Mouse (Mus musculus) limb, embryonic 10.5 days (tissue): ENCODE measurements at regions not wholly inside any gene's neighbourhood (a gene's known extent, or its start where the extent isn't known, plus 50 kb on each side); places are given as distances from the start of the nearest gene placed in this dataset.

ENCODE experiments used
- DNase-seq: peaks from one replicate; pipeline ENCODE4 v3.0.0-alpha.2; 2017; ENCODE audit warnings: low spot score
- H3K27ac ChIP-seq: fragments of 300-500 bp; sonication (generic); 2 replicates; pipeline ENCODE4 v1.5.1; 2016; ENCODE audit warnings: mild to moderate bottlenecking
- H3K27me3 ChIP-seq: fragments of 300-500 bp; sonication (generic); 2 replicates; pipeline ENCODE4 v1.6.1; 2016; ENCODE audit warnings: low read depth, mild to moderate bottlenecking; ENCODE audit not compliant: poor library complexity, severe bottlenecking
- H3K36me3 ChIP-seq: fragments of 300-500 bp; sonication (generic); 2 replicates; pipeline ENCODE4 v1.6.1; 2016; ENCODE audit warnings: mild to moderate bottlenecking, moderate library complexity
- H3K4me1 ChIP-seq: fragments of 300-500 bp; sonication (generic); 2 replicates; pipeline ENCODE4 v1.6.1; 2016
- H3K4me3 ChIP-seq: fragments of 300-500 bp; sonication (generic); 2 replicates; pipeline ENCODE4 v1.5.1; 2016; ENCODE audit warnings: mild to moderate bottlenecking, moderate library complexity
- H3K9me3 ChIP-seq: fragments of 300-500 bp; sonication (generic); replicated peaks from 2 replicates; pipeline ENCODE4 v1.6.1; 2016; ENCODE audit warnings: mild to moderate bottlenecking
- WGBS: fragments of 180-500 bp; shearing (Covaris S2); methylation state at CpG from one replicate; pipeline ENCODE4 v1.1.7; 2016; 5-methylcytosine and 5-hydroxymethylcytosine counted together

DNA sequence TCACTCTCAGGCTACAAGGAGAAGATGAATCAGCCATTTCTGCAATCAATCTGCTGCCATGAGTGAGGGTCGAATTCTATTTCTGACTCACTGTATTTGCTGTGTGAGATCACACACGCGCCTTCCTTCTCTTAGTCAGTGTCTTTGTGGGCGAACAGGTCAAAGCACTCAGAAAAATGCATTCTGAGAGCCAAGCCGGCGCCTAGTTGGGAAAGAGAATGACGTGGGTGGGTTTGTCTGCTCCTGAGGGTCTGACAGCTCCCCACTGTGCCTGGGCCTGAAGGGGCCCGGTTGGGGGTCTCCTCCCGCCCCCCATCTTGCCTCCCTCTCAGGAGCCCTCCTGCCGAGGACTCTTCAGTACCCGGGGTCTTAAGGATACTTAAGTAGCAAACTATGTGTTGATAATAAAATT lies 143.3 kb upstream of the Mvb12b start:
- no peak for DNase-seq
- WGBS: 26% methylated on average over 11 of the region's 11 CpGs
- 0 out of 2 replicates have a peak overlapping the region, but pooled peaks have one; percentile 1 for H3K4me3 ChIP-seq

DNA sequence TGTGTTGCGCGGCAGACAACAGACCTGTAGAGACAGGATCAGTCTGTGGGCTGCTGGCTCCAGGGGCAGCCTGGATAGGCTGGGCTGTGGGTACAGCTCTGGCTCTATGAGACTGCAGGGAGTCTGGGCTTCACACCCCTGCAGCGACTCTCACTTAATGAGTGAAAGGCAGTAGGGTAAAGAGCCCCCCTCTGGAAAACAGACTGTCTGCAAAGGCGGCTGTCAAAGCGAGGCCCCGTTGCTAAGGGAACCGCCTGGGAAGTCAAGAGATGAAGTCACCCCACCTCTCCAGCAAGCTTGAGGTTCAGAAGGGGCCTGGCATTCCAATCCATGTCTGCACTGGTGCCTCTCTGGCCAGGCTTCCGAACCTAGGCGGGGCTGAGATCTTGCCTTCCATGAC lies 139.7 kb upstream of the Mvb12b start:
- 29% methylated on average over 9 of the region's 9 CpGs for WGBS
- Histone ChIP-seq H3K4me3 (no peak overlapping the region), H3K36me3 (no peaks in the 10 kb centered on the region), H3K9me3 (no peaks in the 10 kb centered on the region), H3K27ac (peak overlapping the region; percentile 21; the same call in 1 of the 2 replicates), H3K27me3 (0 out of 2 replicates have a peak, but pooled peaks cover 6% of the 10 kb centered on the region), H3K4me1 (peaks cover 47% of the 10 kb centered on the region)
- no peak for DNase-seq

More for the DNA sequence above, 143.3 kb upstream of the Mvb12b start:
- Histone ChIP-seq H3K9me3 (no peaks in the 10 kb centered on the region), H3K36me3 (no peaks in the 10 kb centered on the region), H3K27me3 (peaks cover 6% of the 10 kb centered on the region; the same call in 1 of the 2 replicates), H3K27ac (peak overlapping the region; percentile 66), H3K4me1 (peaks cover 67% of the 10 kb centered on the region)

DNA sequence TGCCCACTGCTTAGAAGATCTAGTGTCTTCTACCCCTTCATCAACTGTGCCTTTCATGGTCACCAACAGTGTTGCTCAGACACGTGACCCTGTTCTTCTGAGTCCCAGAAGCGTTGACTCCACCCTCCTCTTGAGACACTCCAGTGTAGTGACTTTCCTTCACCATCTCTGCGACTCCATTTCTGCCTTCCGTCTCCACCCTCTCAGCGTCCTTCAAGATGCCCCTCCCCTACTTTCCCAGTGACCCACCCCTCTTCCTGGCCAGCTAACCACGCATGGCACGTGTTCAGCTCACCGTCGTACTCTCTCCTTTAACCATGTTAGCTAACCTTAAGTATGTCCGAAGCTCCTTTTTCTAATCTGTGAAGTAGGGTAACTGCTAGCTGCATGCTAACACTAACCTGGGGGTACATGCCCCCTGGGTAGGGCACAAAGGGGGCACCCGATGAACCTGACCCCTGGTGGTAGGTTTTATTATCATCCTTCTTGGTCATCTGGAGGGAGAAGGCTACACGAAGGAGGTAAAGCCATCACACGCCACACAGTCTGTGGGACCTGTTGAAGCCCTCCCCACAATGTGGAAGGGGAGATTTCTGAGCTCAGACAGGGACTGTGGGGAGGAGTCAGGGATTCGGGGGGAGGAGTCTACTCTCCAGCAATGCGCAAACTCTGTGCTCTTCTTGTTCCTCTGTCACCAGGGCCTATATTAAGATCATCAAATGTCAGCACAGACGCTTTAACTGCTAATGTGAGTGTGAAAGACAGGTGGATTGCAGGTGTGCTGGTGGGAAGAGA lies 139.0 kb upstream of the Mvb12b start:
- 78% methylated on average over 16 of the region's 16 CpGs for WGBS
- Histone ChIP-seq H3K27ac (peak overlapping the region; percentile 21; the same call in 1 of the 2 replicates), H3K36me3 (no peaks in the 10 kb centered on the region)

DNA sequence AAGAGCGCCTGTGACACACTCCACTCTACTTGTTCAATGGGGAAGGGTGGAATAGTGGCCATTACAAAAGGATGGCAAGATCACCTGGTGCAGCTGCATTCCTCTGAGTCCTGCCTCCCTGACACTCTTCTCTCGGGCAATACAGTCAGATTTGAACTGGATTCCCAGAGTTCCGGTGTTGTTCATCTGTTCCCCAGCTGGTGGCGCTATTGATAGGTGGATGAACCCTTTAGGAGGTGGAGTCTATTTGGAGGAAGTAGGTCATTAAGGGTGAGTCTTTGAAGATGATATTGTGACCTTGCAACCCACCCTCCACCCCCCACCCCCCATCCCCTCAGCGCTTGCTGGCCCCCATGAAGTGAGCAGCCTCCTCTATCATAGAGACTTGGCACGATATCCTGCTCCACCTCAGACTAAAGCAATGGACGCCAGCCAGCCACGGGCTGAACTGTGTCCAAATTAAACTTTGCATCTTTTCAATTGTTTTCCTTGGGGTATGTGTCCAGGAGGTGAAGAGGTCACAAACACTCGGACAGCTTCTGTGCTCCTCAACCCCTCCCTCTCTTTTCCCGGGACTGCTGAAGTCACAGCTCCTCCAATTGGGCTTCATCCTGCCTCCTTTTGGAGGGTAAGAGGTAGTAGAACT lies 138.1 kb upstream of the Mvb12b start:
- Histone ChIP-seq H3K4me3 (no peak overlapping the region), H3K36me3 (no peaks in the 10 kb centered on the region), H3K4me1 (peaks cover 30% of the 10 kb centered on the region), H3K27ac (no peak overlapping the region), H3K27me3 (0 out of 2 replicates have a peak, but pooled peaks cover 6% of the 10 kb centered on the region), H3K9me3 (peaks cover 5% of the 10 kb centered on the region; the same call in 1 of the 2 replicates)
- 68% methylated on average over 10 of the region's 10 CpGs for WGBS
- DNase-seq: no peak

More for the DNA sequence above, 139.0 kb upstream of the Mvb12b start:
- no peak for DNase-seq
- Histone ChIP-seq H3K4me1 (peaks cover 40% of the 10 kb centered on the region), H3K4me3 (no peak overlapping the region), H3K27me3 (0 out of 2 replicates have a peak, but pooled peaks cover 6% of the 10 kb centered on the region), H3K9me3 (peaks cover 4% of the 10 kb centered on the region; the same call in 1 of the 2 replicates)

DNA sequence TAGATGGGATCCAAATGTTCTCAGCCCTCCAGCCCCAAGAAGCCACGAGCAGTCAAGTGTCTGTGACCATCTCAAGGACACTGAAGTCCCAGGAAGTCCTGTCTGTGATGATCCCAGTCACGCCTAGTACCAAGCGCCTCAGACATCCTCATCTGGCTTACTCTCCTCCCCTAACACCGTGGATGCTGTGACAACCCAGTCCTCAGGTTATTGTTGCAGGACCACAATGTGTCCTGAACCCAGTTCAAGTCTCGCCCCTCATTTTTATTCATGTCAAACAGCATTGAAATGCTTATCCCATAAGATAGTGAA lies 129.4 kb upstream of the Mvb12b start:
- no peaks in the 10 kb centered on the region for H3K36me3 ChIP-seq
- peaks cover 4% of the 10 kb centered on the region; the same call in 1 of the 2 replicates for H3K9me3 ChIP-seq
- H3K27ac ChIP-seq: no peak overlapping the region
- no peak for DNase-seq
- H3K27me3 ChIP-seq: peaks cover 3% of the 10 kb centered on the region; the same call in 1 of the 2 replicates
- peaks cover 12% of the 10 kb centered on the region for H3K4me1 ChIP-seq
- 74% methylated on average over 5 of the region's 5 CpGs for WGBS
- no peak overlapping the region for H3K4me3 ChIP-seq

DNA sequence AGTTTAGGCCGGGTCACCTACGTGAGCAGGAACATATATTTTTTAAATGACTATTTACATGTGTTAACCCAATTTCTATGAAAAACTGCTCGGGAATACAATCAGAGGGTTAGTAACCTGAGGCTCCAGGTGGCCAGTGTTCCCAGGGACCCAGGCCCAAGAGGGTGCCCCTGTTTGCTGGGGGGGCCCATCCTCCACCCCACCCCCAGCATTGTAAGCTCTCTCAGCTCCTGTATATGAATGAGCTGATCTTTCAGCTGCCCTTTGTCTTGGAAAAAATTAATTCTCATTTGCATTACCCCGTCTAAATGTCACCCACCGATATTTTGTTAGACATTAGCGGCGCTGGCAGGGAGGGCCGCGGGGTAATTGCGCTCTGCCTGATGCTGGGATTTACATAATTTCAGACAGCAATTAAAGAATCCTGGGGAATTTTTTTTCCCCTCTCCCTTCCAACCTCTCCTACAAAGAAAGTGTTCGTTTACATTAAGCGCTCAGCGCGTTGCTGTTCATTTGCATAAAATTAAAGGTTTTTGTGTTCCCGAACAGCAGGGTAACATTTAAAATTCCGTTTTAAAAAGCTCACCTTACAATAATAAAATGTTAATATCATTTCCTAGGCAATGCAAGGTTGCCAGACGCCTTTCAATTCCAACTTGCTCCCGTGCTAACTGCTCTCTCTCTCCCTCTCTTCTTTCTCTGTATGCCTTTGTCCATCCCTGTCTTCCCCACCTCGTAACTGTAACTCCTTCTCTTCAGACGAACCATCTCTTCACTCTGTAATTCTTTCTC lies 128.8 kb upstream of the Mvb12b start:
- DNase-seq: no peak
- peaks cover 12% of the 10 kb centered on the region for H3K4me1 ChIP-seq

DNA sequence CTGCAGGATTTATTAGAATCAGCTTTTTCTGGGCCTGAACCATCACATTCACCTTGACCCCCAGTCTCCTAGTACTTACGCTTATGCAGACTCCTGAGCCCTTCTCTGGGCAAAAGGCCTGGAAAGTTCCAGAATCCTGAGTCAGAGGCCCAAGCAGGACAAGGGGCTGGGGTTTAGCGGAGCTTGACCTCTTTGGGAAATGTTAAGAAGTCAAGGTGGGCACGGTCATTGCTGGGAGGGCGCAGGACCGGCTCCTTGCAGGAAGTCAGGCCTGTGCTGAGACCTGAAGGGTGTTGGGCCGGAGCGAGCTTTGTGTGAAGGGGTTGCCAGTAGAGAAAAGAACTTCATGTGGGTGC lies 127.9 kb upstream of the Mvb12b start:
- H3K27ac ChIP-seq: peak overlapping the region; percentile 26; the same call in 1 of the 2 replicates
- H3K9me3 ChIP-seq: no peaks in the 10 kb centered on the region
- H3K36me3 ChIP-seq: no peaks in the 10 kb centered on the region
- H3K4me1 ChIP-seq: peaks cover 12% of the 10 kb centered on the region
- no peak for DNase-seq
- H3K27me3 ChIP-seq: peaks cover 3% of the 10 kb centered on the region; the same call in 1 of the 2 replicates
- 90% methylated on average over 7 of the region's 7 CpGs for WGBS
- H3K4me3 ChIP-seq: no peak overlapping the region

More for the DNA sequence above, 128.8 kb upstream of the Mvb12b start:
- 50% methylated on average over 20 of the region's 20 CpGs for WGBS
- Histone ChIP-seq H3K36me3 (no peaks in the 10 kb centered on the region), H3K27ac (no peak overlapping the region), H3K9me3 (no peaks in the 10 kb centered on the region), H3K27me3 (peaks cover 3% of the 10 kb centered on the region; the same call in 1 of the 2 replicates), H3K4me3 (no peak overlapping the region)

DNA sequence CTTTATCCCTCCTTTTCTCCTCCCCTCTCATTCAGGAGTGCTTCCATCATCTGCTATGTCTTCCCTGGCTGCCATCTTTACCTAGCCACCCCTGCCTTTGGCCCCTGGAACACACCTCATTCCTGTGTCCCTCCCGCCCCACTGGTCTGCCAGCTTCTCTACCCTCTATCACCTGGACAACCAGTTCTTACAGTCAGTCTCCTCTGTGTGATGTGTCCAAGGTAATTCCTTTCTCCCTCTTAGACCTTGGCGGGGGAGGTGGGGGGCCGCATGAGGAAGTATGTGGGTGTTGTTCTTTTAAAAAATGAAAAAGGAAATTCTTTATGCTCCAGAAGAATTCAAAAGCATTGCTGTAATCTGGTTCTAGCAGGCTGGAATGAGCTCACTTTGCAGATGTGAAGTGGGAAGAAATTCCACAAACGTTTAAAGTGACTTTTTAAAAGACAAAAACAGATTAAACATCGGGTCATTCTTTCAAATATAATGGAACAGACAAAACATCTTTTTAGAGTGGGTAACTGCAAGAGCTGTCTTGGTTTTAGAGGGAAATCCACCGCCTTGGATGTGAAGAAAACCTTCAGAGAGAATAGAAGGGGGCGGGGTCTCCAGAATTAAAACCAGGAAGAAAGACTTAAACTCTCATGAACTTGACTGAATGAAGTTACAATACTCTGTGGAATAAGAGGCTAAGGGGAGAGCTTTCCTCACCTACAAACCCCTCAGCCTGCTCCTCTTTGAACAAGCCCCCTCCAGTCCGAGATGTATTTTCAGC lies 127.3 kb upstream of the Mvb12b start:
- Histone ChIP-seq H3K36me3 (no peaks in the 10 kb centered on the region), H3K4me1 (peaks cover 12% of the 10 kb centered on the region), H3K27ac (no peak overlapping the region), H3K4me3 (no peak overlapping the region), H3K9me3 (no peaks in the 10 kb centered on the region), H3K27me3 (peaks cover 3% of the 10 kb centered on the region; the same call in 1 of the 2 replicates)
- DNase-seq: no peak
- 85% methylated on average over 8 of the region's 8 CpGs for WGBS

DNA sequence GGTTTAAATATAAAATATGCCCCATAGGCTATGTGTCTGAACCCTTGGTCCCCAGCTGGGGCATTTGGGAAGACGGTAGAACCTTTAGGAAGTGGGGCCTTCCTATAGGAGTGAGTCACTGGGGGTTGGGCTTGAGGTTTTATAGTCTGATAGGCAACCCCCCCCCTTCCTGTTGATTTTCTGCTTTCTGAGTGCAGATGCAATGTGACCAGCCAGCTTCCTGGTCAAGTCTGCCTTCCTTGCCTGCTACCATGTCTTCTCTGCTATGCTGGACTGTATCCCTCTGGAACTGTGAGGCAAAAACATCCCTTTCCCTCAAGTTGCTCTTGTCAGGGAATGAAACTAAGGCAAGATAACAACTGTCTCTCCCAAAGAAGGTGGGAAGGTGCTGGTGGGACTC lies 122.4 kb upstream of the Mvb12b start:
- 70% methylated on average over 1 of the region's 1 CpGs for WGBS
- Histone ChIP-seq H3K4me3 (no peak overlapping the region), H3K27ac (no peak overlapping the region), H3K27me3 (no peaks in the 10 kb centered on the region), H3K36me3 (no peaks in the 10 kb centered on the region), H3K4me1 (peaks cover 6% of the 10 kb centered on the region; the same call in 1 of the 2 replicates), H3K9me3 (no peaks in the 10 kb centered on the region)
- no peak for DNase-seq

DNA sequence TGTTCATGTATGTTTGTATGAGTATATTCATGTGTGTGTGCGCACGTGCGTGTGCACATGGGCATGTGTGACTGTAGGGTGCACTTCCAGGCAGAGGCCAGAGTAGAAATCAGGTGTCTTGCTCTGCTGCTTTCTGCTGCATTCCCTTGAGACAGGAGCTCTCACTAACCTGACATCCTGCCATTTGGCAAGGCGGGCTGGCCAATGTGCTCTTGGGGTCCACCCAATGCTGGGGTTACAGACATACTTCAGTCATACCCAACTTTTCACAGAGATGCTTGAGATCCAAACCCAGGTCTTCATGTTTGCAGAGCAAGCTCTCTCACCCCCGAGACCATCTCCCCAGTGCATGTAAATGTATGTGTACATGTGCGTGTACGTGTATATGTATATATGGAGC lies 120.2 kb upstream of the Mvb12b start:
- Histone ChIP-seq H3K27ac (no peak overlapping the region), H3K4me3 (no peak overlapping the region), H3K9me3 (no peaks in the 10 kb centered on the region), H3K27me3 (no peaks in the 10 kb centered on the region), H3K36me3 (no peaks in the 10 kb centered on the region), H3K4me1 (no peaks in the 10 kb centered on the region)
- DNase-seq: no peak
- WGBS: 95% methylated on average over 7 of the region's 7 CpGs

DNA sequence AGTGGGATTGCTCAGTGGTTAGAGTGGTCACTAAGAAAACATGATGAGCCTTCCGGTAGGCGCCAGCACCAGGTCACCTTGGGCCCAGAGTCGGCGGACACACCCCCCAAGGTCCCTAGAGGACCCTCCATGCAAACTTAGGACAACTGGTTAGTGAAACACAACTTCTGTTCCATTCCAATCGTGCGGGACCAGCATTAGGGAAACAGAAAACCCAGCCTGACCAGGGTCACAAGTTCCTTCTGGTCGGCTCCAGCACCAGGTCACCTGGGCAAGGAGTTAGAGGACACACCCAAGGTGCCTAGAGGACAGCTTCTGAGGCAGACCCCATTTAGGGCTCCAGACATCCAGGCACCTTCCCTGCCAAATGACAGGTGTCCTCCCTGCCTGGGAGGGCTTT lies 109.4 kb upstream of the Mvb12b start:
- no peaks in the 10 kb centered on the region for H3K9me3 ChIP-seq
- H3K27me3 ChIP-seq: no peaks in the 10 kb centered on the region
- DNase-seq: no peak
- no peaks in the 10 kb centered on the region for H3K4me1 ChIP-seq
- H3K4me3 ChIP-seq: no peak overlapping the region
- no peak overlapping the region for H3K27ac ChIP-seq
- no peaks in the 10 kb centered on the region for H3K36me3 ChIP-seq
- 95% methylated on average over 7 of the region's 7 CpGs for whole genome bisulfite sequencing

DNA sequence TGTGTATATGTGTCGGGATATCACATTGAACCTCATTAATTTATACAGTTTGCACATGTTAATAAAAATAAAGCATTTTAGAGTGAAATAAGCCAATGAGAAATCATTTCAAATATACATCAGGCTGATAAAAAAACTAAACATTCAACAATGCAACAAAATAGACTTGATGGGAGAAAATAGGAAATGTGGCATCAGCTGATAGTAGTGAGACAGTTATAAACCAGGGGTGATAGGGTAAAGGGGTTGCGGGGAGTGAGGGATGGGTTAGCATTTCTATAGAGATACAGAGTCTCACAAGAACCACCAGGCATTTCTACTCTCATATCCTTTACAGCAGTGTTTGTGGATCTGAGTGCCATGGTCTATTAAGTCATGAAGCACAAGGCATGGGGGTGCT lies 108.6 kb upstream of the Mvb12b start:
- WGBS: 98% methylated on average over 2 of the region's 2 CpGs

More for the DNA sequence above, 108.6 kb upstream of the Mvb12b start:
- Histone ChIP-seq H3K9me3 (no peaks in the 10 kb centered on the region), H3K27ac (no peak overlapping the region), H3K36me3 (no peaks in the 10 kb centered on the region), H3K4me1 (no peaks in the 10 kb centered on the region), H3K27me3 (no peaks in the 10 kb centered on the region), H3K4me3 (no peak overlapping the region)
- DNase-seq: no peak
